Mouse (Mus musculus) cerebellum, postnatal 14 days (tissue): ENCODE results near the gene Nme4.
A peak's percentile ranks its signal among the peaks of the same experiment; 100 is the strongest.

Source experiments
- DNase-seq, 2 experiments: peaks; one replicate each; pipeline ENCODE4 v3.0.0; 2021; ENCODE audit warnings: mixed read lengths in 2 of 2

Nme4 gene

DNA sequence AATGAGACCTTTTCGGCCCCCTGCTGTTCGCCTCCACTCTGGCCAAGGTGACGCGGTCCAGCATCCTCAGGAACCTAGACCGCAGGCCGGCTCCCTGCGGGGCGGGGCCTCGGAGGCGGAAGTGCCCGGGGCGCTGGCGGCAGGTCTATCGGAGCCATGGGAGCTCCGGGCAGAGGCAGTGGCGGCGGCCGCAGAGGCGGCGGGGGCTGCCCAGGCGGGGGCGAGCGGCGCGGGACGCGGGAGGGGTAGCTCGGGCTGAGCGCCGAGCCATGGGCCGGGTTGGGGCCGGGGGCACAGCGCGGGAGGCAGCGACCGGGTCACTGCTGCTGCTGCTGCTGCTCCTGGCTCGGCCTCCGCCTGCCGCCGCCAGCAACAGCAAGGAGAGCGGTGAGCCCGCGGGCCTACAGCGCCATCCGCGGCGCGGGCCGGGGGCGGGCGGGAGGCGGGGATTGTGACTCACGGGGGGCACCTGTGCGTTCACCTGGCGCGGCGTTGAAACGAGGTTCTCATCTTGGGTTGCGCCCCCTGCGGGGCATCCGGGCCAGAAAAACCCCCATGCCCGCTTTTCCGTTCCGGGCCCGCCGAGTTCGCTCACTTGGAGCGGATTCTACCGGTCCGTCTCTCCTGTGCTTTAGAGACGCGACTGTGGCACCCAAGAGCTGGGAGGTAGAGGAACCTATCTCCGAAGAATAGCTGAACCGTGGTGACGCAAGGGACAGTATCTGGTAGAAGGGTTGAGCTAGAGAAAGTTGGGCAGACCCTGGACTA lies 18.0 kb upstream of the Nme4 start, which contains the start of gene Tmem8:
Gene Tmem8, plus strand, starts transcription at position 119 of the 768 bp plus-strand sequence.
- DNase-seq = peak; percentile 82 to 83

DNA sequence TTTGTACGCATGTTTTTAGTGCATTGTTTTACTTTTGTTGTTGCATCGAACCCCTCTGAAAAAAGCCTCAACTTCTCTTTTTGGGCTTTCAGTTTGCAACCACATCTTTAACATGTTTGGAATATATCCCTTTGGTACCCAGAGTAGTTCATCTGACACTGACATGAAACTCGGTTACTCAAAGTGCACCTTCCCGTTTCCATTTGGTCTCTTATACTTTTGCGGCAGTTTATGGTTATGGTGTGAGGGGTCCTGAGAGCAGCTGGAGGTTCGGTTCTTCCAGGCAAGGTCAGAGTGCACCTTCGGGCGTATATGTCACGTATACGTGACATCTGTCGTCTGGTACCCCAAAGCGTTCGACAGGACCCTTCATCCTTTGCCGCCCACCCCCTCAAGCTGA lies 17.3 kb upstream of the Nme4 start:
- no peak for DNase-seq

DNA sequence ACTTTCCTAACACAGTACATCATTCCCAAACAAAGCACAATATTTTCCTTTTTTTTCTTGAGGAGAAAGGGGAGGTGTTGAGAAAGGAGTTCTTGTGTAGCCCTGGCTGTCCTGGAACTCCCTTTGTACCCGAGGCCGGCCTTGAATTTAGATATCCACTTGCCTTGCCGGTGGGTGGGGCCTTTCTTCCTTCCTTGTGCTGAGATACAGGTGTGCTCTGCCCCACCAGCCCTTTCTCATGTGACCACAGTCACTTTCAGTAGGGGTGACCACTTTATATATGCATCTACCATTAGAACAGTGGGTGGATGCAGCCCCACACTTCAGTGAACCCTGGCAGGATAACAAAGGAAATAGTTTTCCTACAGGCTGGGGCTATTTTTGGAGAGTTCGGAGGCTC lies 16.3 kb upstream of the Nme4 start:
- DNase-seq = no peak

DNA sequence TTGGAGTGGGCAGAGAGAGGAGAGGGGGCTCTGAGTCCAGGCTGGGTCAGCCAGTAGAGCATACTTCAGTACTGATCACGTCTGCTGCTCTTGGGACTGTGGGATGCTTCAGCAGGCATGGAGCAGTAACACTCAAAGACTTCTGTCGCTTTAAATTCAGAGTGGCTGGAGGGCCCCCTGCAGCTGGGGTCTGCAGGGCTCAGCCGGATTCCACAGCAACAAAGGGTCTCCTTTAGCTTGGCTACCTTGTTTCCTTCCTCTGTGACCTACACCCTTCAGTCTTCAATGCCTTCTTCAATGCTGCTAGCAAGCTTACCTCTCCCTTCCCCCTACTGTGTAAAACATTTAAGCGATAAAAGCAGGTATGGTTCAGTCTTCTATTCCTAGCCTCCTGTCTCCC lies 15.6 kb upstream of the Nme4 start:
- no peak for DNase-seq

DNA sequence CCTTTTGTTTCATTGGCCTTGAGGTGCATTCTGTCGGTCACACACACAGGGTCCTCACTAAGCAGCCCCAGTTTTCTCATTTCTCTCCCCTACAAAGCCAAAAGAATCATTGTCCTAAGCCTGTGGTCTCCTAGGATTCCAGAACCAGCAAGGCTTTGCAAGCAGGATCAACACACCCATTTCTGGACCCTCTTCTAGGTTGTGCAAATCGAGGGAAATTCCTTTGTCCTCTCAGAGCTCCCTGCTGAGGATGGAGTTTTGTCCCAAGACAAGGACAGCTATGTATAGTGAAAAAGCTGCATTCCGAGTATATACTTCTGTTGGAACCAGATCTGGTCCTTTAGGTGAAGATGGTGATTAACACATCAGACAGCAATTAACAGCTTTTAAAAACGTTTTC lies 14.8 kb upstream of the Nme4 start:
- DNase-seq = no peak

DNA sequence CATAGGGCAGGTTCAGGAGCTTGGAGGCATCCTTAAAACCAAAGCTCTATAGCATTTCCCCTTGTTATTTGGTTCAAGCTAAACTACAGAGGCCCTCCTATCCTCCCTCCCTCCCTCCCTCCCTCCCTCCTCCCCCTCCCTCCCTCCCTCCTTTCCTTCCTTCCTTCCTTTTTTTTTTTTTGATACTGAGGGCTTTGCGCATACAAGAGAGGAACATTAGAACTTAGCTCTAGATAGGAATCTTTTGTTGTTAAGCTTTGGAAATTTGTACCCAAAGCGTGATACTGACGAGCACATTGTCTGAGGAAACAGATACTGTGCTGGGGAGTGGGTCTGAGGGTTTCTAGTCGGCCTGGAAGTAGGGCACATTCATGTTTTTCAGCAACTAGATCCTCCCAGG lies 10.2 kb upstream of the Nme4 start:
- no peak for DNase-seq

DNA sequence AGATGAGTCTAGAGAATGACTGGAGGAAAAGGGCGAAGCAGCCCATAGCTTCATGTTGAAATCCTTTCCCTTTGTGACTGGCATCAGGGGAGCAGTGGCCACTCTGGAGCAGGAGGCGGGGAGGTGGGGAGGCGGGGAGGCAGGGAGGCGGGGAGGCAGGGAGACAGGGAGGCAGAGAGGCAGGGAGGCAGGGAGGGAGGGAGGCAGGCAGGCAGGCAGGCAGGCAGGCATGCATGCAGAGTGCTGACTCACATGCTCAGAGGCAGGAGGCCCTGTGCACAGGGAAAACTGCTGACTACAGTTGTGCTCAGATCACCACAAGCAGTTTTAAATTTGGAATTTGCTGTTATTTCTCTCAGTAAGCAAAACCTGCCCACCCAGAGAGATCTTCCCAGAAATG lies 6.1 kb upstream of the Nme4 start:
- no peak for DNase-seq

DNA sequence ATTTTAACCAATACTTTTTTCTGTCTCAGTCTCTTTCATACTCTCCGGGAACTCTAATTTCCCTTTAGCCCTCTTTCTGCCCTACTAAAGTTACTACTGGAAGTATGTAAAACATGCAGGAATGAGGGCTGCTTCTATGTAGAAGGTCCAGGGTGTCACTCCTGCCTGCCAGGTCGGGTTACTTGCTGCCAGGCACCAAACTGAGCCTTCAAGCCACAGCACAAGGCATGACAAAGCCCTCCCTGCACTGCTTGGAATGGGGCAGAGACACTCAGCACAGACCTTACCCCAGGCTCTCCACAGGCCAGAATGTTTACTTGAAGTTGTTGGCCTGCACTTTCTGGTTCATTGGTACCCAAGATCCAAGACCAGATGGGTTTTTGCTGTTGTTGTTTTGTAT lies 4.8 kb upstream of the Nme4 start:
- DNase-seq = no peak

DNA sequence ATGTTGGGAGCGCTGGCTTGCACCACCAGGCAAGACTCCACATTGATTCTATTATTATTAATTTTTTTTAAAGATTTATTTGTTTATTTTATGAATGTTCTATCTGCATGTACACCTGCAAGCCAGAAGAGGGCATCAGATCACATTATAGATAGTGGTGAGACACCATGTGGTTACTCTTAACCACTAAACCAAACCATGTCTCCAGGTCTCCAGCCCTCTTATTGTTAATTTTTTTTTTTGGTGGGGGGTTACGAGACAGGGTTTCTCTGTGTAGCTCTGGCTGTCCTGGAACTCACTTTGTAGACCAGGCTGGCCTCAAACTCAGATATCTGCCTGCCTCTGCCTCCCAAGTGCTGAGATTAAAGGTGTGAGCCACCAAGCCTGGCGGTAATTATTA lies 3.9 kb upstream of the Nme4 start:
- peak in 1 of 2 experiments; percentile 49 for DNase-seq

DNA sequence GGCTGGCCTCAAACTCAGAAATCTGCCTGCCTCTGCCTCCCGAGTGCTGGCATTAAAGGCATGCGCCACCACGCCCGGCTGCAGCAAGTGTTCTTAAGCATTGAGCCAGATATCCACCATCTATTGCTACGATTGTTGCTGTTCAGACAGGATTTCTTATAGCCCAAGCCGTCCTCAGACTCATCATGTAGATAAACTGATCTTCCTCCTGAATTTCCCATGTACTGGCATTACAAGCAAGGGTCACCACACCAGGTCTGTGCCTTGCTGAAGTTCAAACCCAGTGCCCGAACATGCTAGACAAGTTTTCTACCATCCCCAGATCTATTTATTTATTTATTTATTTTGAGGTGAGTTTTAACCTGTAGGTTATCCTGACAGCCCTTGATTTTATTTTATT lies 3.1 kb upstream of the Nme4 start:
- DNase-seq = no peak

DNA sequence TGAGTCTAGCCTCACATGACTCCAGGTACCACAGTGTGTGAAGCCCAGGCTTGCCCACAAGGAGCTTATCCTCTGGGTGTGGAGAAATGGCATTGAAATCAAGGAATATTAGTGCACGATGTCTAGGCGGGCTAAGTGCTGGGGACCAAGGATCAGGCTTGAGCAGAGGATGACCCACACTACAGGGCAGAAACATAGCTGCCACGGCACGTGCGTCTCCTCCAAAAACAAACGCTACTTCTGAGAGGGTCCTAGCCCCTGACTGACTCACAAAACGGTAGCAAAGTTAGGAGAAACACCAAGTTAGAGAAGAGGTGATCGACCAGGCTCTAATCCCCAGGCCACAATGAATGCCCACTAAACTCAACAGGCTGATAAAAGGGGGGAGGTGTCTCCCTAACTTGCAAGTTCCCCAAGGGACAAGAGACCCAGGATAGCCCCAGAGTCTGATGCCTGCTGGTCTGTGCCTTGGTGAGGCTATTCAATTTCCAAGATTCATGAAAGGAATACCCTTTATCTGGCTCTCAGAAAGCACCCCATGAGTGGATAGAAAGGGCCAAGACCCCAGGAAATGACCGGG lies 781 bp downstream of the Nme4 start:
- no peak for DNase-seq

DNA sequence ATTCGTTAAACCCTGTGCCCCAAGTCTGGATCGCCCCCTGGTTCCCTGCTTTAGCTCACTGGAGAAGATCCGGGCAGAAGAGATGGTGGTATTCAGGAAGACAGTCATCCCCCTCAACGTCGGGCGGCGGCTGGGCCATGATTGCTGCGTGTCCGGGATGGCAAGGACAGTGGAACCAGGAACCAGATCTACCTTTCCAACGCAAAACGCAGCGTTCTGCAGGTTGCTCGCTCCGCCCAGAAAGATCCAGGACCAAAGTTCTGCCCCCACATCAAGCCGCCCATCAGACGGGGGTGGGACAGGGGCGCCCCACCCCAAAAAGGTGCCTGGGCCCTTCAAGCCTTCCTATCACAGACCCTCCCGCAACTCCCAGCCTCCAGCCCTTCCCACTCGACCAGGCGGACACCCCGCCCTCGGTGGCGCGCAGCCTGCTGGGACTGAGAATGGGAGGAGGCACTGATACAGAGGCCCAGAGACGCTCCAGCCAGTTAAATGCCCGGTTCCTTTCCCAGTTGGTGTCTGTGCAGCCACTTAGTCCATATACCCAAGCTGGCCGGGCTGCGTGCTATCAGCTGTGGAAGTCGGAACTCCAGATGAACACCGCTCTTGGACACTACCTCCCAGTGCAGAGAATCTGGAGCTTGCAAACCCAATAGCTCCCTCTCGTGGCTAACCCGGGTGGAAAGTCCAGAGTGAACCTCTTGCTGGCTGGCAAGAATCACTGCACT lies 5.3 kb downstream of the Nme4 start, which contains the start of gene Decr2:
Gene Decr2, minus strand, starts transcription at position 433 of the 728 bp plus-strand sequence.
- peak; percentile 94 to 95 for DNase-seq

DNA sequence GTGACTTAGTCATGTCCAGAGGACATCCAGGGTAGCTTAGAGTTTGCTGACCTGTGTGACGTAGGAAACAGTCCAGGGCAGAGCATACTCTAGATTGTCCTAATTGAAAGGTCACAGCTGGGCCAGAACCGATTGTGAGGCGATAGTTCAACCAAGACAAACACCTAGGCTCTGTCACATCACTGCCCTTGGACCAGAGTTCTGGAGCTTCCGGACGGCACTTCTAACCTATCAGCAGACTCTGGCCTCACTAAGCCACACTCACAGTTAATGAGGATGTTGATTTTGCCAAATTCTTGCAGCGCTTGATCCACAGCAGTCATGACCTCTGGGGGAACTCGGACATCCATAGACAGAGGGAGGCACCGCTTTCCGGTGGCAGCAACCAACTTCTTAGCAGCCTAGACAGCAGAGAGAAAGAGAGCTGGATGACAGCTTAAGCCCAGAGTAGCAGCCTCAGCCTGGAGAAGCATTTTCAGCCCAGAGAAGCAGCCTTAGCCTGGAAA lies 8.3 kb downstream of the Nme4 start:
- DNase-seq = no peak

DNA sequence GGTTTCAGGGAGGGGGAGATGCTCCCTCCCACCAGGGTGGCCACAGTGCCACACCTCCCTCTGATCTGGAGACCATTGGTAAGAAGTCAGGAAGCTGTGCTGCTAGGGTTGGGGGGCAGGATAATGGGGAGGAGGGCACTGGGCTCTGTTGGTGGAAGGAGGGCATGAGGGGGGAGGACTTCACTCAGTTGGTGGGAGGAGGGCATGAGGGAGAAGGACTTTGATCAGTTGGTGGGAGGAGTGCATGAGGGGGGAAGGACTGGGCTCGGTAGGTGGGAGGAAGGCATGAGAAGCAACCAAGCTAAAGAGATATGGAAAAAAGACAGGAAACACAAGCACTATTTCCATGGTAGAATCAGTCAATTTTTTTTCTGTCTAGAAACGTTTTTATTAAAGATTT lies 14.5 kb downstream of the Nme4 start:
- no peak for DNase-seq

DNA sequence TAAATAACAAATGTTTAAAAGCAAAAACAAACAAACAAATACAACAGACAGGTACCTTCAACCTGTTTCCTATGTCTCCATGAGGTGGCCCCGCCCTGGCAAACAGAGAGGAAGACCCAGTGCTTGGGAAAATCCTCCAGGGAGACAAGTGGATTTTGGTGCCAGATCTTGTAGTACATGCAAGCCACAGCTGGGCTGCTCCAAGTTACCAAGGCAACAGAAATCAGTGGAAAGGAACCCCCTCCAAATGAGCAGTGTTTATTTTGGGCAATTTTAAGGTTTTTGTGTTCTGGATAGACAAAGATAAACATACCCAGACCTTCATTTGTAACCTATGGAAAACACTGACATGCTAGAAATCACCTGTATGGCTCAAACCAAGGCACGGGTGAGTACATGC lies 16.6 kb downstream of the Nme4 start:
- DNase-seq = no peak

DNA sequence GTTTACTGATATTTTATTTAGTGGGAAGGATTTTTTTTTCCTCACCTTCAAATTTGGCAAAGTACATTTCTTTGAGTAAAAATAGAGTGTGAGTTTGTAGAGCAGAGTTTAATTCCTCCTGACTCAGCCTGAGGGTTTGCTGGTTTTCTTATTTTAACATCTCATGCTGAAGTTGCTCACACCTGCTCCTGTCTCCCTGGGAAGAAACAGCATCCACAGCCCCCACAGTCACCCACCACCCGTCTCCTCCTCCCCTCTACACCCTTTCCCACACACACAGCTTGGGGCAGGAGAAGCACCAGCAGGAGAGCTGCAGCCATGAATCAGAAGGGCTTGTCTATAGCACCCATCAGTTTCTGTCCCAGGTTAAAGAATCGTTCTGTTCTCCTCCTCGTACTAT lies 20.2 kb downstream of the Nme4 start:
- DNase-seq = no peak

DNA sequence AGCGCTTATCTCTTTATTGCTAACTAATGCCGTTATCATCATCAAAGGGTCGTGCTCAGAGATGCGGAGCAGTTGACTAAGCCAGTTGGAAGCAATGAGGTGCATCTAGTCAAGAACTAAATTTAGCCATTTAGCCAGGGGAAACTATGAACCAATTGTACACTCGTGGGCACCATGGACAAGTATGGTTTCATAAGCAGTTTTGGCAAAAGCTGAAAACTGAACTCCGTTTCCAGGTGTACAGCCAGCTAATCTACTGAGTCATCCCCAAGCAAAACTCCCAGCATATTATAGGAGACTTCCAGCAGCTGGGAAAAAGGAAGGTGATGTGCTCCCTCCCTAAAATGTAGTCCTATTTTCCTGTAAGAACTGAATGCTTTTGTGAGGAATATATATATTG lies 25.3 kb downstream of the Nme4 start:
- DNase-seq = no peak

DNA sequence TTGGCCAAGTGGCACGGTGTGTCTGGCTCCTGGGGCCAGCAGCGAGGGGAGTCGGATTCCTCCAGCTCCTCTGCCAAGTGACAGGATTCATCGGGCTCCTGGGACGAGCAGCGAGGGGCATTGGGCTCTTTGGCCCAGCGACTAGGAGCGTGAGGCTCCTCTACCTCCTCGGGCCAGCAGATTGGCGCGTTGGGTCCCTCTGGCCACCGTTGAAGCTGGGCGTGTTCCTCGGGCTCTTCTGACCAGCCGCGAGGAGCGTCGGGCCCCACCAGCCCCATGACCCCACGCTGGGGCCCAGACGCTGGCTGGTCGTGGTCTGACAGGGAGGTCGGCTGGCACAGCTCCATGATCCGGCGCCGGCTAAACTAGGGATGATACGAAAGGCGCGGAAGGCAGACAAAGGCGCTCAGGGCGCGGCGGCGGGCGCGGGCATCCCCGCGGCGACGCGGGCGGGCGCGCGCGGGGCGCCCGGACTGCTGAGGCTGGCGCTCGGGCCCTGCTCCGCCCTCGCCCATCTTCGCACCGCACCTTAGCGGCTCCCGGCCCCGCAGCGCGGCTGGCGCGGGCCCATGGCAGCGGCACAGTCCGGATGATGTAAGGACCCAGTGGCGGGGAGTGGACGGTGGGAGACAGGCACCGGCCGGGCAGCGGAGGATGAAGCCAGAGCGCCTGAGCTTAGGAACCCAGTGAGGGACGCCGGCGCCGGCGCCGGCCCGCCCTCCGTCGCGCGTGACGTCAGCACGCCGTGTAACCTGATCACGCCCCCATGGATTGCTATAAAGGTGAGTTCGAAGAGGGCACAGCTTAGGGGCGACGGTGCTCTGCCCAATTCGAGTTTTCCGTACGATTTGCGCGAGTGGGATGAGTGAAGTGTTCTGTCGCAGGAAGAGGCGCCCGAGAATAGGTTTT lies 26.3 kb downstream of the Nme4 start, which contains the start of gene Rab11fip3:
Gene Rab11fip3, minus strand, starts transcription at position 725 of the 909 bp plus-strand sequence.
- peak; percentile 90 to 94 for DNase-seq

DNA sequence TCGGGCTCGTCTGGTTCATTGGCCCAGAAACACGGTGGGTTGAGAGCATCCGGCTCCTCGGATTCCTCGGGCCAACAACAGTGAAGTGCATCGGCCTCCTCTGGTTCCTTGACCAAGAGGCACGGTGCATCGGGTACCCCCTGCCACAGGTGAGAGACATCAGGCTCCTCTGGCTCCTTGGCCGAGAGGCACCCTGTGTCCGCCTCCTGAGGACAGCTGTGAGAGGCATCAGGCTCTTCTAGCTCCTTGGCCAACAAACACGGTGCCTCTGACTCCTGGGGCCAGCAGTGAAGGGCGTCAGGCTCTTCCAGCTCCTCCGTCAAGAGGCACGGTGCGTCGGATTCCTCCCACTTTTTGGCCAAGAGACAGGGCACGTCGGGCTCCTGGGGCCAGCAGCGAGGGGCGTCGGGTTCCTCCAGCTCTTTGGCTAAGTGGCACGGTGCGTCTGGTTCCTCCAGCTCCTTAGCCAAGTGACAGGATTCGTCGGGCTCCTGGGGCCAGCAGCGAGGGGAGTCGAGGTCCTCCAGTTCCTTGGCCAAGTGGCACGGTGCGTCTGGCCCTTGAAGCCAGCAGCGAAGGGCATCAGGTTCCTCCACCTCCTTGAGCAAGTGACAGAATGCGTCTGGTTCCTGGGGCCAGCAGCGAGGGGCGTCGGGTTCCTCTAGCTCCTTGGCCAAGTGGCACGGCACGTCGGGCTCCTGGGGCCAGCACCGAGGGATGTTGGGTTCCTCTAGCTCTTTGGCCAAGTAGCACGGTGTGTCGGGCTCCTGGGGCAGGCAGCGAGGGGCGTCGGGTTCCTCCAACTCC lies 27.2 kb downstream of the Nme4 start:
- DNase-seq = peak; percentile 46 to 51

DNA sequence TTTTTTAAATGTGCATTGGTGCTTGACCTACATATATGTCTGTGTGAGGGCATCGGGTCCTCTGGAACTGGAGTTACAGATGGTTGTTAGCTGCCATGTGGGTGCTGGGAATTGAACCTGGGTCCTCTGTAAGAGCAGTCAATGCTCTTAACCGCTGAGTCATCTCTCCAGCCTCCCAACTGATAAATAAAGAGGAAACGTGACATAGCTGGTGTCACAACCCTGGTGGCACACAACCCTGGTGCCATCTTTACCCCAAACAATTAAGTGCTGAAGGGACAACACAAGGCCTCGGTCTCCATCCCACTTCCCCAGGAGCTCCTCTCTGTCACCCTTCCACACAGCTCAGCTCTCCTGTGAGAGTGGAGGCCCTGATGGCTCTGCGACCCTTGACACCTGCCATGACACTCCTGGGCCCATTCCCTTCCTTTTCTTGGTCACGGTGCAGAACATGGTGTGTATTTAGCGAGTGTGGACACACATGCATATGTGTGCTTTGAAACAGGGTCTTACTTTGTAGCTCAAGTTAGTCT lies 28.8 kb downstream of the Nme4 start:
- no peak for DNase-seq

DNA sequence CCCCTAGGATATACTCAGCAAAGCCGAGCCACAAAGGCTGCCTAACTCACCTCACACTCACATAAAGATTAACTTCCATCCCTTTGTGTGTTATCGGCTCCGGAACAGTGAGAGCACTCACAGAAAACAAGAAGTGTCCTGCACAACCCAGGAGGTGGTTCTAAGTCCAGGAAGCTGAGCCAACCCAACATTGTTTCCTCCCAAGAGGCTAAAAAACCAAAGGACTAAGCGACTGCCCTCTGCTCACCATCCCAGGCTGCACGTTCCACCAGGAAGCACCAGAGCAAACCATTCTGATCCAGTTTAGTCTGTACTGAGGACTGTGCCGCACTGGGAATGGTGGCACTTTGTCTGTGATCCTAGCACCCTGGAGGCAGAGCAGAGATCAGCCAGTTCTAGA lies 30.5 kb downstream of the Nme4 start:
- no peak for DNase-seq
